Mouse (Mus musculus): ENCODE measurements around the gene Wdr95.
A peak's percentile ranks its signal among the peaks of the same experiment; 100 is the strongest.

The Wdr95 gene

DNA sequence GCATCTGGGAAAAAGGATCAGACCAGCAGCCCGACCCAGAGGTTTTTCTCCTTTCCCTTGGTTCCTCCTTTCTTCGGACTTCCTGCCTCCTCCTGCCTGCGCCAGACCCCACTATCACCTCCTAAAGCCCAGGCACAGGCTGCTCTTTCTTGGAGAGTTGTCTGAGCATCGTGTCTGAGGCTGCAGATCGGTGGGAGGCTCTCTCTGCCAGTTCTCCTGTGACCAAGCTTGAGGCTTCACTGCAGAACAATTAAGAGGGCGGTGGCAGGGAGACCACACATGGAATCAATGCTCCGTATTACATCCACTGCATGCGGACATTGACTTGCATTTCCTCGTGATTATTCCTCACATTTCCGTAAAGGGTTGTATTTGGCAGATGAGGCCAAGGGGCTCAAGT lies 49.0 kb downstream of the Wdr95 start:
- no peak for DNase-seq (ENCODE audit: low spot score in 2 of 2)

DNA sequence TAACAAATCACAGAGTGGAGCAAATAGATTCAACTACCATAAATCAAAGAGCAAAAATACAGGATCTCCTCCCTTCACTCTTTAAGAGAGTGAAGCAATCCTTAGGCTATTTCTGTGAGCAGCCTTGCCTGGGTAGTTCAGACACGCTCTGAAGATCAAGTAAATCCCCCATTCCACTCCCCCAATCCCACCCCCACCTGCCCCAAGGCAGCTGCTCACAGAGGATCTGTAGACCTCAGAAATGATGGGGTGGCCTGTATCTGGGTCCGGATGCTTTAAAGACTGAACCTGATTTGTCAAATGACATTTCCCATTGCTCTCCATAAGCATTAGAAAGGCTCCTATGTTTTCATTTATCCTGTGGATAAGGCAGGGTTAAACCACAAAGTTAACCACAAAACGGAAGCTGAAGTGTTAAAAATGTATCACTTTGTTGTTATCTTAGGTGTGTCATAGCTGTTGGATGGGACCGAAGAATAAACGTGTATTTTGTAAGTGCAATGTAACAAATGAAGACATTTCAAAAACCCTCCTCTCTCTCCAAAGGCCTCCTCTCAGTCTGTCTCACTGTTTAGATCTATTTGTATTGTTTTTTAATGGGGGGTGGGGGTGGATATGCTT lies 54.3 kb downstream of the Wdr95 start:
- no peak for DNase-seq (ENCODE audit: low spot score in 2 of 2)

DNA sequence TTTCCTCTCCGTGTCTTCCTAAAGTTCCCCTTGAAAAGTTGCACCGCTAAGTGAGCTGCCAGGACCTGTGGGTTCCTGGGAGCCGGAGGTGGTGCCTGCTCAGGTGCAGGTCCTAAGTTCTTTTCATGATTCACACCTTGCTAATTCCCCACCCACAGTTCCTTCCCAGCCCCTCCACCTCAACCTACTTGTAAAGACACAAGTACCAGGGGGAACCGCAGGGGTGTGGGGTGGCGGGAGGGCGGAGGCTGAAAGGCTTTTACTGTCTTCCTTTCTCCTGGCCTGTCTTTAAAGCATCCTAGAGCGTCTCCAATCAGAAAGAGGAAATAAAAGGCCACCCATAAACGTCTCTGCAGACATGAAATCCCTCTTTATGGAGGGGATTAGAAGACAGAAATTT lies 55.0 kb downstream of the Wdr95 start:
- DNase-seq (ENCODE audit: low spot score in 2 of 2), result no peak

DNA sequence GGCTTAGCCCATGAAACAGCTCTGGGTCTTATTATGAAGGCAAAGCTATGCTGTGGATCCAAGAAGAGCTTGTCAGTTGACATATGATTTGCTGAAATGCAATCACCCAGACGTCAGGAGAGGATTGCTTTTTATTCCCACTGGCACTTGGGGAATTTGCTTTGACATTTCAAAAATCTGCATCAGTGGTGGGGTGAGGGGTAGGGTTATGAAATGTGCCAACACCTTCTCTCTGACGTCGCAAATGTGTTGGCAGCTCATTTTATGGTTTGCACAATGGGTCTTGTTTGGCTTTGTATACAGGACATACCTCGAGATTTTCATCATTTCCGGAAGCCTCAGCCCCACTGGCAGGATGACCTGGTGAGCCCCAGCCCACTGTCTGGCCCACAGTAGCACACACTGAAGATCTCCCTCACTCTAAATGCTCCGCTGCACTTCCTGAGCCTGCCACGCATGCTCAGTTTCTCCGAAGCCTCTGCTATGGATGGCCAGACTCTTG lies 55.7 kb downstream of the Wdr95 start:
- DNase-seq (ENCODE audit: low spot score in 2 of 2), result no peak

DNA sequence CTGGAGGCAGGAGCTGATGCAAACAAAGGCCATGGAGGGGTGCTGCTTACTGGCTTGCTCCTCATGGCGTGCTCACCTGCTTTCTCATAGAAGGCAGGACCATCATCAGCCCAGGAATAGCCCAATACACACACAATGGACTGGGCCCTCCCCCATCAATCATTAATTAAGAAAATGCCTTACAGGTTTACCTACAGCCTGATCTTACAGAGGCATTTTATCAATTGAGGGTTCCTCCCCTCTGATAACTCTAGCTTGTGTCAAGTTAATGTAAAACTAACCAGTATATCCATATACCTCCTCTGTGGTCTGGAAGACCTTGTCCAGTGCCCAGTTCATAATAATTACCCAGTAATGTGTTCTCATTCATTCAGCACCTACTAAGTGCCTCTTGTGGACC lies 56.8 kb downstream of the Wdr95 start:
- DNase-seq (ENCODE audit: low spot score in 2 of 2), result no peak

DNA sequence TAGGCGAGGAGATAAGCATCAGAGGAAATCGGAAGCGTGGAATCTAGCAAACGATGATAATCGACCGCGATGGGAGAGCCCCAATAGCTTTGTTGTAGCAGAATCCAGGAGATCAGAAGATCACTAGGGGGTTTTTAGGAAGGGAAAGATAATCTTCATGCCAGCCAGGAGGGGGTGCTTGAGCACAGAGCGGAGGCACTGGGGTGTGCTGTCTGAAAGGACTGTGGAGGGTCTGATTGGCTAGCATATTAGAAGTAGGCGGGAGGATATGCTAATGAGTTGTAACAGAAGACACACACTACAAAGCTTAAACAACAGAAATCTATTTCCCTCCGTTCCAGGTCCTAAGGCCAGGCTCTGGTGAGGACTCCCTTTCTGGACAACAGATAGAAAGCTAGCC lies 57.4 kb downstream of the Wdr95 start:
- no peak for DNase-seq (ENCODE audit: low spot score in 2 of 2)

DNA sequence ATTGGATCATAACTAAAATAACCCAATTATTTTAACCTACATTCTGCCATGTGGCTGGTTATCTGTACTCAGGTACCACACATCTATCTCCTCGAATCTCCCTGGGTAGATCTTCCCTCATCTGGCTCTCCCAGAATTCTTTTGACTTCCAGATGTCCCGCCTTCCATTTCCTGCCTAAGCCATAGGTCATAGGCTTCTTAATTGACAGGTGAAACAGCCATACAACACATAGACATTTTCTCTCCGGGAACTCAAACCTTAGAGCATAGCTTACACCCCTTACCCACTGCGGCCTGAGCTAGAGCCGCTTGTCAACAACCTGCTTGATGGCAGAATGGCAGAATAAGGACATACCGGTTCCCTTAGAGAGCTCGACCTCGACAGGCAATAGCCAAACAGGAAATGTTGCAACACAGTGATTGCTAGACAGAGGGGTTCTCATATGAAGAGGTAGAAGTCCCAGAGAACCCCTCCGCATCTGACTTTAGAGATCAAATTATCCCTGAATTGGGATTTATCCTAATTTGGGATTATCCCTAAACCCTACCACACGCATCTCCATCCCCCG lies 58.9 kb downstream of the Wdr95 start:
- DNase-seq (ENCODE audit: low spot score in 2 of 2), result no peak

DNA sequence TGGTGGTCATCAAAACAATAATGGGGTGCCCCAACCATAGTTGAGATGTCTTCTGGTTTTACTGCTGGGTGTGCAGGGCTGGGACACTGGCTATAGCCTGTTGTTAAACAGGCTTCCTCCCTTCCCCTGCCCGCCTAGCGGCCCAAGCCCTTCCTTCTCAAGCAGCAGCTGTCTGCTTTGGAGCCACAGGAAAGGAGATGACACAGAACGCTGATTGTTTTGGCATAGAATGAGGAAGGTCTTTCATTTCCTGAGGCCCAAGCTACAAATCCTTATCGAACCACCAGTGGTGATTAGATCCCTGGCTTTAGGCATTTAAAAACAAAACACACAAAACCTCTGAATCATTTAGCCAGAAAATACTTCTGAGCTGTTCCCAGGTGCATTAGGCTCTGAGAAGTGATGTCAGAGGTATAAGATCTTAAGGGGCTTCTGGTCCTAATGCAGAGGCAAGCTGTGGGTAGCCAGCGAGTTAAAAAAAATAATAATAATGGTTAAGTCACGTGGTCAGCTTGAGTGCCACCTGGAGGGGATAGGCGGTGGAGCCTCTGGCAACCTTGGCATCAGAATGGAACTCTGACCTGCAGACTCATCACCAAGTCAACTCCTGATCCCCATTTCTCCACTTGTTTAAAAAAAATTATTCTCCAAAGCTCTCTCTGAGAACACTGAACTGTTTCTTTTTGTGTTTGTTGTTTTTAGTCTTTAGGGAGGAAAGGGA lies 60.5 kb downstream of the Wdr95 start:
- no peak for DNase-seq (ENCODE audit: low spot score in 2 of 2)

DNA sequence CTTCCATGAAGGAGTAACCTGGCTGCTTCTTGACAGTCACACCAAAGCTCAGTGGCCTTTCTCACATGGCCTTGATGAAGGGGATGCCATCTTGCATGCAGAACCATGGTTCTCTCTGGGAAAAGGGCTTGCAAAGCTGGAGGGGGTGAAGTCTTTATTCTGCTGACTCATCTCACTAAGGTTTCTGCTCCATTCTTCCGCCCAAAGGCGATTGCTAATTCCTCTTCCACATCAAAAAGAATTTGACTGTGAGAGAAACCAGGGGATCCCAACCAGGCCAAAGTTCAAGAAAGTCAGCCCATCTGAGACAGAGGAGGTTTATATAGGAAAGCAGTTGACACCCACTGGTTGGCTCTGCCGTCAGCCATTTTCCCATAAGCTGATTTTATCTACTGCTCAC lies 61.5 kb downstream of the Wdr95 start:
- no peak for DNase-seq (ENCODE audit: low spot score in 2 of 2)

DNA sequence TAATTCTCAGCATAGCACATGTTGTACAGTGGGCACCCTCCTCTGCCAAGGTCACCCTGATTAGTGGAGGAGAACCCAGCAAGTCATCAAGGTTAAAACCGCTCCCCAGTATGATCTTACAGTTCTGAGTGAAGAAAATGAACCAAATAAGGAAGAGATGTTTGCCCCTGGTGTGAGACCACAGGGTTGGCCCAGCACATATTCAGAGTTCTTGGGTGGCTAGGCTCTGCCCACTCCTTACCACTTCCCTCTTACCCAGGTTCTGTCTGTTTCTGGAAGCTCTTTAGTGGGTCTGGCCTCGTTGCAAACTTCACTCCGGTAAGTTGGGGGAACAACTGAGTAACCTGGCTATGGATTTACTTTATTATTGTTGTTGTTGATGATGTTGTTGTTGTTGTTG lies 65.7 kb downstream of the Wdr95 start:
- no peak for DNase-seq (ENCODE audit: low spot score in 2 of 2)

DNA sequence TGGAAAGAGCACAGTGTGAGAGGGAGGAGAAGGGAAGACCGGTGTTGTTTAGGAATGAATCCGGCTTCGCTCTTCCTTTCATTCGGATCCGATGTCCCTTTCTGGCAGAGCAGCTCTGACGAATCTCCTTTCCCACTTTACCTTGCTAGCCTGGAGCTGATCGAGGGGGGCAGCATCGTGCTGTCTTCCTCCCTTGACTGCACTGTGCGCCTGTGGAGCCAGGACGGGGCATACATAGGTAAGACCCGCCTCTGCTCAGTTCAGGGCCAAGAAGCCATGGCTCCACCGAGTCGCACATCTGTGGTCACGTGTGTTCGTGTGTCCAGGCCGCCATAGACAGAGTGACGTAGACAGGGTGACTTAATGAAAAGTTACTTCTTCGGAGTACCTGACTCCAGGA lies 68.9 kb downstream of the Wdr95 start:
- no peak for DNase-seq (ENCODE audit: low spot score in 2 of 2)

DNA sequence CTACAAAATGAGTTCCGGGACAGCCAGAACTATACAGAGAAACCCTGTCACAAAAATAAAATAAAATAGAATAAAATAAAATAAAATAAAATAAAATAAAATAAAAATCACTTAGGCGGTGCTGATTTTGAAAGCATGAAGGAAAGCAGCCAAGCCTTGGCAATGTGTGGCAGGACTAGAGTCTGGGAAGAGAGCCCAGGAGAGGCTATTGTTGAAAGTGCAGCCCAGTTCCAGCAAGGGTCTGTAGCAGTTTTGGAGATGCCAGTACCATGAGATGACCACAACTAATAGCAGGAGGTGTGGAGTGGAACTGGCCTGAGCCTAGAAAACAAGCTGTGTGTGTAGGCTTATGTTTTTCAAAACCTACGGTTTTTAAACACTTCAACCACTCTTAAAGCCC lies 73.5 kb downstream of the Wdr95 start:
- DNase-seq (ENCODE audit: low spot score in 2 of 2), result no peak

DNA sequence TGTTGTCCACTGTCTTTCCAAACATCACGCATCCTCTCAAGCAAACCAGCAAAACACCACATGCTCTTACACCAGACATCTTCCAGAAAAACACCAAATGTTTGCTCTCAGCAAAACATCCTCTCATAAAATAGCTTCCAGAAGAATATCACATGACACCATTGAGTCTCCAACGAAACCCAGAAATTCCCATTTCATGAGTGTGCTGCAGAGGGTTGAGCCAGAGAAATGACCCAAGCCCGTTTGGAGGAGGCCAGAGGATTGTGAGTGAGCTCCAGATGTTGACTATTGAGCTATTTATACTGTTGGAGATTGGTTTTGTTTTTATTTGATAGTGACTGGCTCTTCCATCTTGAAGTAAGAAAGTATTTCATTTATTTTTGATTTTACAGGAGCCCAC lies 74.8 kb downstream of the Wdr95 start:
- DNase-seq (ENCODE audit: low spot score in 2 of 2), result no peak

DNA sequence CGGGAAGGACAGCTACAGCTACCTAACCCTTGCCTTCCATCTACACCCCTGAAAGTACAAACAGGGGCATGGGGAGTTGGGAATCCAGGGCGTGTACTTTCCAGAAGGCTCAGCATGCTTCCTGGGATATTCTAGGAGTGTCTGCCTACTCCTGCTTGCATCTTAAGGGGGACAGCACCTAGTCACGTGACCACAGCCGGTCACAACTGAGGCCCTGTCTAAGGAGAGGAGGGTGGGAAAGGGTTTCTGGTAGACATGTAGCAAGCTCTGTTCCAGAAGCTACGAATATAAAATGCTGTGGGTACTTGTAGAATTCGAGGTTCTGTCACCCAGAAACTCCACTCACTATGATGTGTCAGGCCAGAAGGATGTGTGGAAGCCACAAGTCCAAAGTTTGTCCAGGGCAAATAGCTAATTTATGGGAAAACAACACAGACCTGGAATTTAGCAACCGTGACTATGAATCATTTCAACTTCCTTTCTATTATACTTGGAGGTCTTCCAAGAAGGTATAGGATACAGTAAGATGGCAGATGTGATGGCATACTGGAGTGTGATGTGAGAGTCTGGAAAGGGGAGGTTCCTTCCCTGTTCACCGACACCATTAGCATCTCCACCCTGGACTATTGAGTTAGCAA lies 78.7 kb downstream of the Wdr95 start:
- no peak for DNase-seq (ENCODE audit: low spot score in 2 of 2)

DNA sequence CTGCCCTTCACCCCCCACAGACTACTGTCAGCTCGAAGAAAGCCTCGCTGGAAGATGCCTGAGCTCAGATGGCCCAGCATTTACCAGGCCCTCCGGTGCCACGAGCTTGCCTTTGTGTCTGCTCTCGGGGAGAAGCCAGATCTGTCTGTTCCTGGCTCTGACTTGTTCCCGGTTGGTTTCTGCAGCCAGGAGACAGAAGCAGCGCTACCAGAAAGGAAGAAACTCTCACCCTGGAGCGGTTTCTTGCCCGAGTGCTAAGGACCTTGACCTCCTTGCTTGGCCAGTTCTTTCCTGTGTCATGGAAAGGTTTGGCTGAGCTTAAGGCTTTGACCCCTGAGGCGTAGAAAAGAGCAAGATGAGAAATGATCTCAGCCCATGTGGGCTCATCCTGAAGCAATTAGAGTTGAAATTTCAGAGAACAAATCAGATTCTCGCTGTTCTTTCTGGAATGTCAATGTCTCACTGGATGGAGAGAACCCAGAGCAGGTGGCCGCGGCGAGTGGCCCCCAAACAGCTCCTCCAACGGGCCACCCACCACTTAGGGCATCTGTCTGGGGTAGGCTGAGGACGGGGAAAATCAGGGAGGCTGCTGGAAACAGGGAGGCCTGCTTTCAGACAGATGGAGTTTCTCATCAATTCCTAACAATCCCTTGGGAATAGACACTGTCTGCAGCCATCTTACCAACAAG lies 83.1 kb downstream of the Wdr95 start:
- no peak for DNase-seq (ENCODE audit: low spot score in 2 of 2)

DNA sequence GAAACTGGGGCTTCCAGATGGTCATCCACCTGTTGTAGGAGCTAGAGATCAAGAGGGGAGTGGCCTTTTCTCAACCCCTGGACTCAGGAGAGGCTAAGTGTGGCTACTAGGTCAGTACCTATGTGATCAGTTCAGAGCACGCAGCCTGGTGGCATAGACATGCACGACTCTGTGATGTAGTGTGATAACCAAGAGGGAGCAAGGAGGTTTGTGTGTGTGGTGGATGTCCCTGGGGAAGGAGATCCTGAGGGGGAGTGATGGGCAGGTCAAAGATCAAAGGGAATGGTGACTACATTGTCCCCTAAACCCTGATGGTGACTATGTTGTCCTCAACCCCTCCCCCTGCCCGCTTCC lies 83.7 kb downstream of the Wdr95 start:
- DNase-seq (ENCODE audit: low spot score in 2 of 2), result no peak

DNA sequence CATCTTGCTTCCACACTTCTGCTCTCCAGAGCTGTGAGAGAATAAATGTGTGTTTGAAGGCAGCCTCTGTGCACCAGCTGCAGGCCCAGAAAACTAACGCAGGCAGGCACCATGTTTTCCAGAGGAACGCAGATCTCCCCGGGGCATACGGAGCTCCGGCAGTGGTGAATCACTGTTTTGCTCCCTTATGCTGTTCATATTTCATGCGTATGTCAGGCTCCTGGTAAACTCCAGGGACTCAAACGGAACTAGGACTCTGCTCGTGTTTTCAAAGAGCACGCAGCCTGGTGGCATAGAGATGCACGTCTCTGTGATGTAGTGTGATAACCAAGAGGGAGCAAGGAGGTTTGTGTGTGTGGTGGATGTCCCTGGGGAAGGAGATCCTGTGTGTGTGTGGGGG lies 84.3 kb downstream of the Wdr95 start:
- DNase-seq (ENCODE audit: low spot score in 2 of 2), result peak in 1 of 2 experiments; percentile 31

DNA sequence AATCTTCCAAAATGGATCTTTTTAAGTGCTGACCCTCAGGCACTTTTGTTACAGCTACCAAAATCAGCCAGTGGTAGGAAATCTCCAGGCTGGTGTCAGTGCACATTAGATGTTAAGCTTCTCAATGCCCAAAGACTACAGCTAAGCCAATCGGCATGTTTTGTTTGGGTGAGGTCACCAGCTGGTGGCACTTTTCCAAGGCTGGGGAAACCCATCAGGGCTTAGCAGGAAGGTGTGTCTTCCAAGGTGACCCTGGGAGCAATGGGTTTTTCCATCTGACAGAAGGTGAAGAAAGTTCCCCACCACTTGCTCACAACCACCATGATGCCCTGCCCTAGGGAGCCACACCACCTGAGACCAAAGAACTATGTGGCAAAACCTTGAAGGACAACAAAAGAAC lies 87.7 kb downstream of the Wdr95 start:
- no peak for DNase-seq (ENCODE audit: low spot score in 2 of 2)

DNA sequence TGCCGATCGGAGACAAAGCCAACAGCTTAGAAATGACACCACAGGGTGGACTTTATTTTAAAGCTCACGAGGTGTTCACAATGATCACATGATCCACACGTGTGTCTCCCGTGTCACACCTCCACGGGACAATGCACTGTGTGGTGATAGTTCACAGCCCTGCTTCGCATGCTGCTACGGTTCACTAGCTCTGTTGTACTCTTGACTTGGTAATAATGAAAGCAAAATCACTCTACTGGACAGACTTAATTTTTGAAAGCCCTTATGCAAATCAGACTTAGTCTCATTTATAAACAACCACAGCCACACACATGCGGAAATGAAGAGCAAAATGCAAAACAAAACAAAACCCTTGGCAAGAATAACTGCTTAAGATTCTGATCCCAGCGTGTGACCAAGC lies 88.3 kb downstream of the Wdr95 start:
- DNase-seq (ENCODE audit: low spot score in 2 of 2), result no peak

DNA sequence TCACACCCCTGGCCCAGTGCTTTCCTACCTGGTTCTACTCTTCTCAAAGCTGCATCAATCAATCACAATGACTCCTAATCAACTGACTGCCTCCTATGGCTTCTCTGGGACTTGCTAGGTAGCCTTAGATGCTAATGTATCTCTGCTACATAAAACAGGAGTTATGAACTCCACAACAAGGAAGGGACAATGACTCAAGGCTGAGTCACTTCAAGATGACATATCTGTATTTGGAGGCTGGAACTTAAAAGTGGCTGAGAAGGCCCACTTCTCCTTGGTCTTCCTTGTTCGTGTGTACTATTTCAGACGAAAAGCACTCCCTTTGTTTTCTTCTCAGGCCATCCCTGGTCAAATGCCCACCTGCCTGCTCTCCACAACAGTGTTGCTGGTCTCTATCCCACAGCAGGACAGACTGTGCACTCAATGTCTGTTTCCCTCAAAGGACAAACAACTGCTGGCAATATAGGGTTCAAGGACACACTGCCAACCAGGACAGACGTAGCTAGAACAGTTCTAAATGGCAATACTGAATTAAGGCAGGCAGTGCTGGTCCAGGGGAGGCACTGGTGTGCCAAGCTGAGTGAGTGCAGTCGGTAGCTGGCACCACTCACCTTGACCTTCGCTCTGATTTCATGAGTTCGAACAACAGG lies 89.4 kb downstream of the Wdr95 start:
- DNase-seq (ENCODE audit: low spot score in 2 of 2), result no peak

DNA sequence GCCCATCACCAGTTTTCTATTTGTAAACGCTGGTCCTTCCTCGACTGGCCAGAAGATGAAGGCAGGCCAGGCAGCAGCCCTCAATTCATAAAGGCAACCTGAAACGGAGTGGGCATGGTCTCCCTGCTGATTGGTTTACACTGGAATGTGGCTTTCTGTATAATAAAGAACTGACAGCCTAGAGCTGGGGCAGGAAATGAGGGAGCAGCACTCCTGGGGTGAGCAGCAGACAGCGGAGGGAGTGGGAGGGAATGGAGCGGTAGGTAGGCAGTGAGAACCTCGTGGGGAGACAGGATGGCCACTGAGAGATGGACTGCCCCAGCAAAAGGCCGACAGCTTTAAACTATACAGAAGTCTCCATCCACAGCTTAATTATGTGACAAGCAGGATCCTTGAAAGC lies 93.7 kb downstream of the Wdr95 start:
- no peak for DNase-seq (ENCODE audit: low spot score in 2 of 2)

DNA sequence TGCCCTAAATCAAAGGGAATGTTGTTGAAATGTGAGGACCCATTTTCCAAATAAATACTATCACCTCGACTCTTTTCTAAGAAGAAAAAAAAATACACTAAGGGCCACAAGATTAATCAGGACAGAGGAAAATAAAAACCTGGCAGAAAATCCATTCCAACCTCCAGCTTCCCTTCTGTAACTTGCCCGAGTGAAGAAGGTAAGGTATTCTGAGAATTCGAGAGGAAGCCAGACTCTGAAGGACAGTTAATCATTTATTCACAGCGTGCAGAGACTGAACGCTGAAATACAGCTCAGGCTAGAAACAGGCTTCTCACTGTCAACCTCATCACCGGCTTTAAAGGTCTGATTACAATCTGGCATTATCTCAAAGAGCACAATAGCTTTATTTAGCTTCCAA lies 94.2 kb downstream of the Wdr95 start:
- no peak for DNase-seq (ENCODE audit: low spot score in 2 of 2)
